Mouse (Mus musculus) forelimb bud, embryonic 11.5 days (tissue): ENCODE results near the gene Ikzf1.

ENCODE experiments used
- DNase-seq: peaks from one replicate; pipeline ENCODE4 v3.0.0-alpha.2; 2012; ENCODE audit warnings: low read depth, low spot score

The Ikzf1 gene

GRCm38 (mm10) chr11:11719748-11720147 lies 34.9 kb downstream of the Ikzf1 start:
- DNase-seq = no peak

GRCm38 (mm10) chr11:11725252-11725875 lies 40.6 kb downstream of the Ikzf1 start:
- DNase-seq = no peak

GRCm38 (mm10) chr11:11725876-11726525 lies 41.2 kb downstream of the Ikzf1 start:
- no peak for DNase-seq

- no peak for DNase-seq
Observed at GRCm38 (mm10) chr11:11726807-11727276, 42.0 kb downstream of the Ikzf1 start.

GRCm38 (mm10) chr11:11727936-11728556 lies 43.2 kb downstream of the Ikzf1 start:
- no peak for DNase-seq

GRCm38 (mm10) chr11:11729216-11729615 lies 44.4 kb downstream of the Ikzf1 start:
- no peak for DNase-seq

- DNase-seq = no peak
Observed at GRCm38 (mm10) chr11:11730062-11730461, 45.3 kb downstream of the Ikzf1 start.

- no peak for DNase-seq
Observed at GRCm38 (mm10) chr11:11731727-11732126, 46.9 kb downstream of the Ikzf1 start.

GRCm38 (mm10) chr11:11732972-11733770 lies 48.4 kb downstream of the Ikzf1 start:
- DNase-seq = no peak

GRCm38 (mm10) chr11:11735155-11735554 lies 50.4 kb downstream of the Ikzf1 start:
- DNase-seq = no peak

GRCm38 (mm10) chr11:11736948-11737347 lies 52.1 kb downstream of the Ikzf1 start:
- DNase-seq = no peak

- DNase-seq = no peak
Observed at GRCm38 (mm10) chr11:11737562-11737961, 52.8 kb downstream of the Ikzf1 start.

- no peak for DNase-seq
Observed at GRCm38 (mm10) chr11:11739054-11739453, 54.3 kb downstream of the Ikzf1 start.

- DNase-seq = no peak
Observed at GRCm38 (mm10) chr11:11740603-11741002, 55.8 kb downstream of the Ikzf1 start.

- DNase-seq = no peak
Observed at GRCm38 (mm10) chr11:11741574-11741973, 56.8 kb downstream of the Ikzf1 start.

- peak; percentile 43 for DNase-seq
Observed at GRCm38 (mm10) chr11:11742626-11743025, 57.8 kb downstream of the Ikzf1 start.

GRCm38 (mm10) chr11:11744222-11744621 lies 59.4 kb downstream of the Ikzf1 start:
- no peak for DNase-seq

- no peak for DNase-seq
Observed at GRCm38 (mm10) chr11:11751091-11751490, 66.3 kb downstream of the Ikzf1 start.

GRCm38 (mm10) chr11:11752859-11753258 lies 68.1 kb downstream of the Ikzf1 start:
- no peak for DNase-seq

- no peak for DNase-seq
Observed at GRCm38 (mm10) chr11:11758121-11758520, 73.3 kb downstream of the Ikzf1 start.

- DNase-seq = no peak
Observed at GRCm38 (mm10) chr11:11758883-11759282, 74.1 kb downstream of the Ikzf1 start.

- no peak for DNase-seq
Observed at GRCm38 (mm10) chr11:11763211-11763666, 78.4 kb downstream of the Ikzf1 start.
